Mouse (Mus musculus) MEL (cell line): Measurements from ENCODE around the gene Rbpj.

Source experiments
- CTCF ChIP-seq, 3 experiments: IDR thresholded peaks in 2 of 3; conservative IDR thresholded peaks in 1 of 3; 2 replicates each; pipeline ENCODE4 v1.5.1; 2011 to 2012; ENCODE audit warnings: low read length in 3 of 3, low read depth in 2 of 3, mild to moderate bottlenecking in 2 of 3, improper control_type of control experiment in 1 of 3, inconsistent platforms in 1 of 3, mixed read lengths in 1 of 3, moderate library complexity in 1 of 3; ENCODE audit not compliant: control insufficient read depth in 1 of 3, insufficient read depth in 1 of 3, poor library complexity in 1 of 3, severe bottlenecking in 1 of 3
- EP300 ChIP-seq, 2 experiments: IDR thresholded peaks; 2 replicates each; pipeline ENCODE4 v1.6.1; 2011; ENCODE audit warnings: improper control_type of control experiment in 2 of 2, low read length in 2 of 2, low read depth in 1 of 2, mild to moderate bottlenecking in 1 of 2
- GATA1 ChIP-seq: IDR thresholded peaks from 2 replicates; pipeline ENCODE4 v1.6.1; 2011; ENCODE audit warnings: low read depth, low read length, improper control_type of control experiment
- MAFK ChIP-seq: IDR thresholded peaks from 2 replicates; pipeline ENCODE4 v1.6.1; 2011; ENCODE audit warnings: low read depth, mild to moderate bottlenecking, low read length, improper control_type of control experiment, borderline replicate concordance
- MYC ChIP-seq: IDR thresholded peaks from 2 replicates; pipeline ENCODE4 v1.6.1; 2011; ENCODE audit warnings: low read depth, mild to moderate bottlenecking, low read length, improper control_type of control experiment, moderate library complexity
- POLR2A ChIP-seq, 2 experiments: IDR thresholded peaks; 2 replicates each; pipeline ENCODE4 v1.6.1; 2011 to 2012; ENCODE audit warnings: low read length in 2 of 2, mild to moderate bottlenecking in 2 of 2, control low read depth in 1 of 2, improper control_type of control experiment in 1 of 2, low read depth in 1 of 2, moderate library complexity in 1 of 2; ENCODE audit not compliant: control insufficient read depth in 1 of 2, insufficient read depth in 1 of 2, poor library complexity in 1 of 2
- USF1 ChIP-seq: IDR thresholded peaks from 2 replicates; pipeline ENCODE4 v1.6.1; 2014; ENCODE audit warnings: low read depth, mild to moderate bottlenecking, inconsistent platforms, low read length, improper control_type of control experiment, moderate library complexity
- ZC3H11A ChIP-seq: IDR thresholded peaks from 2 replicates; pipeline ENCODE4 v1.6.1; 2012; ENCODE audit warnings: low read depth, mild to moderate bottlenecking, inconsistent platforms, low read length, improper control_type of control experiment
- ZMIZ1 ChIP-seq: IDR thresholded peaks from 2 replicates; pipeline ENCODE4 v1.6.1; 2012; ENCODE audit warnings: low read depth, mild to moderate bottlenecking, inconsistent platforms, low read length, improper control_type of control experiment, moderate library complexity

DNA sequence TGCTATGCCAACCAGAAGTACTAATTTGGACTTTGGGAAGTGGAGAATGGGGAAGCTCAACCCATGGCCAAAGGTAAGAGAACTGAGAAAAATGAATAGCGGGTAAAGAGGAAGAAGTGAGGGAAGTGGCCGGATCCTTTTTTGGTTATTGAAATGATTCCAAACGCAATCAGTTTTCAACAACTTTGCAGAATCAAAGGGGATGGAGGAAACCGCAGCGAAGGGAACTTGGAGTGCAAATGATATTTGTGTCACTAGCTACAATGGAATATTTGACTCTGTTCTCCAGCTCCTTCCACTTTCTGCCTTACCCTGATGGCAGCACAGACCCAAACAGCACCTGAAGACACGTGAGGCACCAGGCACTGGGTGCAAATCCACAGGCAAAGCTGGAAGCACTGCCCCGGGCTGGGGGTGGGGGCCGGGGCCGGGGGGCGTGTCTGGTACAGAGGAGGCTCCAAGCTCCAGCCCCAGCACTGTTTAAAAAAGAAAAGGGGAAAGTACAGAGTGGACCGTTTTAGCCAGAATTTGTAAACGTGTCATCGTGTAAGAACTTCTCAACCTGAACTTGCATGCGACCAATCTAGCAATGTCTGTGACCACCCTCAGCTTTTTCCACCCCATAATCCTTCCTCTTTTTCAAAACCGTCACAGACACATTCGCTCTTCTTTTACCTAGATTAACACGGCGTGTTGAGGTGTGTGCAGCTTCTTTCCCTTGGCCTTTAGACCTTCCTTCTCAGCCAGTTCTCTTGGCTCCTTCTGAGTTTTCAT lies 74.1 kb downstream of the Rbpj start:
- TF ChIP-seq MAFK (no peak), USF1 (no peak), POLR2A (IDR thresholded peaks at IDR 0.05; ENCODE audit: control insufficient read depth in 1 of 2, insufficient read depth in 1 of 2, low read depth in 1 of 2, low read length in 2 of 2, poor library complexity in 1 of 2) (no peak), ZMIZ1 (no peak), EP300 (IDR thresholded peaks at IDR 0.05; ENCODE audit: low read depth in 1 of 2, low read length in 2 of 2) (no peak), MYC (no peak), CTCF (IDR thresholded peaks at IDR 0.05 in 2 of 3, conservative IDR thresholded peaks at IDR 0.05 in 1 of 3; ENCODE audit: control insufficient read depth in 1 of 3, insufficient read depth in 1 of 3, low read depth in 2 of 3, low read length in 3 of 3, poor library complexity in 1 of 3, severe bottlenecking in 1 of 3) (no peak), ZC3H11A (no peak), GATA1 (no peak)
